Mouse (Mus musculus): ENCODE measurements around the gene Zfp316. TPM values are rescaled to one million over a fixed set of nuclear protein-coding genes. Genes with fewer than 3 reads are reported as not detected.

Zfp316 gene
- polyA plus RNA-seq, 2 experiments = 2.8 to 9.1 TPM

- WGBS = 85% methylated on average over 6 of the region's 6 CpGs
- H3K9ac ChIP-seq (ENCODE audit: low read depth, low read length, severe bottlenecking) = no peak overlapping the region
- H3K4me2 ChIP-seq (replicated peaks; ENCODE audit: low read depth, low read length, severe bottlenecking) = no peak overlapping the region
- H3K4me1 ChIP-seq (ENCODE audit: control insufficient read depth, insufficient read depth, low read length) = peaks cover 15% of the 10 kb centered on the region
- ATAC-seq (ENCODE audit: low FRiP score, low read depth) (no peak), DNase-seq (ENCODE audit: low spot score) (no peak)
- H3K36me3 ChIP-seq (ENCODE audit: control insufficient read depth, insufficient read depth, low read length) = no peaks in the 10 kb centered on the region
- H3K9me3 ChIP-seq (ENCODE audit: control insufficient read depth, low read length) = no peaks in the 10 kb centered on the region
- no peaks in the 10 kb centered on the region for H3K27me3 ChIP-seq (ENCODE audit: control insufficient read depth, insufficient read depth, low read length)
- TF ChIP-seq POLR2A (IDR thresholded peaks at IDR 0.05; ENCODE audit: borderline replicate concordance, extremely low read depth, insufficient read depth, insufficient read length) = no peak
- H3K4me3 ChIP-seq (replicated peaks; ENCODE audit: low read length) = no peak overlapping the region
- no peak overlapping the region for H3K27ac ChIP-seq (replicated peaks; ENCODE audit: low read depth, low read length)
These were observed 1.8 kb upstream of the Zfp316 start for GRCm38 (mm10) chr5:143271642-143272041.

- TF ChIP-seq POLR2A (IDR thresholded peaks at IDR 0.05; ENCODE audit: borderline replicate concordance, extremely low read depth, insufficient read depth, insufficient read length) = peak; percentile 6; the same call in 1 of the 2 replicates
- Histone ChIP-seq H3K27ac (replicated peaks; ENCODE audit: low read depth, low read length) (no peak overlapping the region), H3K36me3 (ENCODE audit: control insufficient read depth, insufficient read depth, low read length) (no peaks in the 10 kb centered on the region), H3K9me3 (ENCODE audit: control insufficient read depth, low read length) (no peaks in the 10 kb centered on the region), H3K4me1 (ENCODE audit: control insufficient read depth, insufficient read depth, low read length) (peaks cover 15% of the 10 kb centered on the region), H3K9ac (ENCODE audit: low read depth, low read length, severe bottlenecking) (peak overlapping the region; percentile 86), H3K4me2 (replicated peaks; ENCODE audit: low read depth, low read length, severe bottlenecking) (peak overlapping the region; percentile 83), H3K4me3 (replicated peaks; ENCODE audit: low read length) (peak overlapping the region; percentile 91), H3K27me3 (ENCODE audit: control insufficient read depth, insufficient read depth, low read length) (no peaks in the 10 kb centered on the region)
- DNase-seq (ENCODE audit: low spot score) (no peak), ATAC-seq (ENCODE audit: low FRiP score, low read depth) (peak; percentile 10; the same call in 1 of the 2 replicates)
- 4% methylated on average over 12 of the region's 12 CpGs for WGBS
These were observed 313 bp upstream of the Zfp316 start for GRCm38 (mm10) chr5:143270151-143270519.

GRCm38 (mm10) chr5:143268985-143269362 is 848 bp downstream of the Zfp316 start:
- peak overlapping the region; percentile 83 for H3K4me2 ChIP-seq (replicated peaks; ENCODE audit: low read depth, low read length, severe bottlenecking)
- TF ChIP-seq POLR2A (IDR thresholded peaks at IDR 0.05; ENCODE audit: borderline replicate concordance, extremely low read depth, insufficient read depth, insufficient read length) = no peak
- H3K36me3 ChIP-seq (ENCODE audit: control insufficient read depth, insufficient read depth, low read length) = peaks cover 8% of the 10 kb centered on the region
- H3K27ac ChIP-seq (replicated peaks; ENCODE audit: low read depth, low read length) = 0 out of 2 replicates have a peak overlapping the region, but pooled peaks have one; percentile 33
- 28% methylated on average over 8 of the region's 8 CpGs for whole genome bisulfite sequencing
- H3K9me3 ChIP-seq (ENCODE audit: control insufficient read depth, low read length) = no peaks in the 10 kb centered on the region
- no peaks in the 10 kb centered on the region for H3K27me3 ChIP-seq (ENCODE audit: control insufficient read depth, insufficient read depth, low read length)
- DNase-seq (ENCODE audit: low spot score) (no peak), ATAC-seq (ENCODE audit: low FRiP score, low read depth) (no peak)
- H3K9ac ChIP-seq (ENCODE audit: low read depth, low read length, severe bottlenecking) = peak overlapping the region; percentile 86
- H3K4me1 ChIP-seq (ENCODE audit: control insufficient read depth, insufficient read depth, low read length) = peaks cover 15% of the 10 kb centered on the region
- peak overlapping the region; percentile 91 for H3K4me3 ChIP-seq (replicated peaks; ENCODE audit: low read length)

GRCm38 (mm10) chr5:143266794-143267193 is 3.0 kb downstream of the Zfp316 start:
- Histone ChIP-seq H3K4me2 (replicated peaks; ENCODE audit: low read depth, low read length, severe bottlenecking) (no peak overlapping the region), H3K4me1 (ENCODE audit: control insufficient read depth, insufficient read depth, low read length) (peaks cover 15% of the 10 kb centered on the region), H3K9me3 (ENCODE audit: control insufficient read depth, low read length) (no peaks in the 10 kb centered on the region), H3K27ac (replicated peaks; ENCODE audit: low read depth, low read length) (no peak overlapping the region), H3K9ac (ENCODE audit: low read depth, low read length, severe bottlenecking) (no peak overlapping the region), H3K4me3 (replicated peaks; ENCODE audit: low read length) (no peak overlapping the region), H3K27me3 (ENCODE audit: control insufficient read depth, insufficient read depth, low read length) (no peaks in the 10 kb centered on the region), H3K36me3 (ENCODE audit: control insufficient read depth, insufficient read depth, low read length) (peaks cover 28% of the 10 kb centered on the region)
- no peak for TF ChIP-seq POLR2A (IDR thresholded peaks at IDR 0.05; ENCODE audit: borderline replicate concordance, extremely low read depth, insufficient read depth, insufficient read length)
- 85% methylated on average over 6 of the region's 6 CpGs for WGBS
- DNase-seq (ENCODE audit: low spot score) (no peak), ATAC-seq (ENCODE audit: low FRiP score, low read depth) (no peak)

- peaks cover 9% of the 10 kb centered on the region for H3K4me1 ChIP-seq (ENCODE audit: control insufficient read depth, insufficient read depth, low read length)
- TF ChIP-seq POLR2A (IDR thresholded peaks at IDR 0.05; ENCODE audit: borderline replicate concordance, extremely low read depth, insufficient read depth, insufficient read length) = no peak
- peaks cover 33% of the 10 kb centered on the region for H3K36me3 ChIP-seq (ENCODE audit: control insufficient read depth, insufficient read depth, low read length)
- DNase-seq (ENCODE audit: low spot score) (no peak), ATAC-seq (ENCODE audit: low FRiP score, low read depth) (no peak)
- no peaks in the 10 kb centered on the region for H3K9me3 ChIP-seq (ENCODE audit: control insufficient read depth, low read length)
- no peaks in the 10 kb centered on the region for H3K27me3 ChIP-seq (ENCODE audit: control insufficient read depth, insufficient read depth, low read length)
- no peak overlapping the region for H3K9ac ChIP-seq (ENCODE audit: low read depth, low read length, severe bottlenecking)
- no peak overlapping the region for H3K4me3 ChIP-seq (replicated peaks; ENCODE audit: low read length)
- H3K27ac ChIP-seq (replicated peaks; ENCODE audit: low read depth, low read length) = no peak overlapping the region
- WGBS = 48% methylated on average over 1 of the region's 1 CpGs
- no peak overlapping the region for H3K4me2 ChIP-seq (replicated peaks; ENCODE audit: low read depth, low read length, severe bottlenecking)
These were observed 4.4 kb downstream of the Zfp316 start for GRCm38 (mm10) chr5:143265409-143265808.

GRCm38 (mm10) chr5:143264689-143265088 is 5.1 kb downstream of the Zfp316 start:
- Histone ChIP-seq H3K9me3 (ENCODE audit: control insufficient read depth, low read length) (no peaks in the 10 kb centered on the region), H3K9ac (ENCODE audit: low read depth, low read length, severe bottlenecking) (no peak overlapping the region), H3K27me3 (ENCODE audit: control insufficient read depth, insufficient read depth, low read length) (no peaks in the 10 kb centered on the region), H3K4me2 (replicated peaks; ENCODE audit: low read depth, low read length, severe bottlenecking) (no peak overlapping the region), H3K4me3 (replicated peaks; ENCODE audit: low read length) (no peak overlapping the region), H3K27ac (replicated peaks; ENCODE audit: low read depth, low read length) (no peak overlapping the region), H3K4me1 (ENCODE audit: control insufficient read depth, insufficient read depth, low read length) (peaks cover 6% of the 10 kb centered on the region; the same call in 1 of the 2 replicates), H3K36me3 (ENCODE audit: control insufficient read depth, insufficient read depth, low read length) (peaks cover 34% of the 10 kb centered on the region)
- no peak for TF ChIP-seq POLR2A (IDR thresholded peaks at IDR 0.05; ENCODE audit: borderline replicate concordance, extremely low read depth, insufficient read depth, insufficient read length)
- ATAC-seq (ENCODE audit: low FRiP score, low read depth) (no peak), DNase-seq (ENCODE audit: low spot score) (no peak)
- 96% methylated on average over 10 of the region's 10 CpGs for WGBS
